Mouse (Mus musculus) lung, embryonic 15.5 days (tissue): ENCODE measurements around the gene Gm13119. TPM values are rescaled to one million over a fixed set of nuclear protein-coding genes. Genes with fewer than 3 reads are reported as not detected.
"Not testable (repeated sequence)": the region's sequence is repeated elsewhere in the genome, so short reads cannot be mapped to it uniquely, and the experiment has no call there.

Source experiments
- ATAC-seq: fragments of 200-750 bp; cut with Nextera tagmentation; 2 replicates; pipeline ENCODE4 v1.8.0; 2017; ENCODE audit warnings: moderate number of reproducible peaks, borderline replicate concordance; ENCODE audit not compliant: low FRiP score, low TSS enrichment; ENCODE audit errors: extremely low read depth
- H3K27ac ChIP-seq: fragments of 300-500 bp; sonication (generic); 2 replicates; pipeline ENCODE4 v1.5.1; 2015; ENCODE audit warnings: moderate library complexity, mild to moderate bottlenecking, inconsistent platforms
- H3K27me3 ChIP-seq: fragments of 300-500 bp; sonication (generic); 2 replicates; pipeline ENCODE4 v1.6.1; 2015; ENCODE audit warnings: inconsistent platforms
- H3K36me3 ChIP-seq: fragments of 300-500 bp; sonication (generic); 2 replicates; pipeline ENCODE4 v1.6.1; 2015; ENCODE audit warnings: inconsistent platforms
- H3K4me1 ChIP-seq: fragments of 300-500 bp; sonication (generic); 2 replicates; pipeline ENCODE4 v1.6.1; 2015; ENCODE audit warnings: inconsistent platforms
- H3K4me2 ChIP-seq: fragments of 300-500 bp; sonication (generic); 2 replicates; pipeline ENCODE4 v1.6.1; 2015; ENCODE audit warnings: inconsistent platforms, mild to moderate bottlenecking, moderate library complexity
- H3K4me3 ChIP-seq: fragments of 300-500 bp; sonication (generic); 2 replicates; pipeline ENCODE4 v1.5.1; 2015; ENCODE audit warnings: mild to moderate bottlenecking, inconsistent platforms
- H3K9ac ChIP-seq: fragments of 300-500 bp; sonication (generic); 2 replicates; pipeline ENCODE4 v1.6.1; 2015; ENCODE audit warnings: inconsistent platforms
- H3K9me3 ChIP-seq: fragments of 300-500 bp; sonication (generic); 2 replicates; pipeline ENCODE4 v1.6.1; 2016; ENCODE audit warnings: inconsistent platforms
- WGBS: fragments of 180-500 bp; shearing (Covaris S2); methylation state at CpG from one replicate; pipeline ENCODE4 v1.1.7; 2015; 5-methylcytosine and 5-hydroxymethylcytosine counted together
- polyA plus RNA-seq: library from polyadenylated mRNA; unstranded; fragments of >200 nt; fragmentation: Nextera tagmentation; extraction: Ambion mirVana; gene quantifications from 2 replicates; pipeline ENCODE4 v1.2.1, GENCODE M21; 2015

Gene Gm13119
- not detected in 2 replicates for polyA plus RNA-seq

DNA sequence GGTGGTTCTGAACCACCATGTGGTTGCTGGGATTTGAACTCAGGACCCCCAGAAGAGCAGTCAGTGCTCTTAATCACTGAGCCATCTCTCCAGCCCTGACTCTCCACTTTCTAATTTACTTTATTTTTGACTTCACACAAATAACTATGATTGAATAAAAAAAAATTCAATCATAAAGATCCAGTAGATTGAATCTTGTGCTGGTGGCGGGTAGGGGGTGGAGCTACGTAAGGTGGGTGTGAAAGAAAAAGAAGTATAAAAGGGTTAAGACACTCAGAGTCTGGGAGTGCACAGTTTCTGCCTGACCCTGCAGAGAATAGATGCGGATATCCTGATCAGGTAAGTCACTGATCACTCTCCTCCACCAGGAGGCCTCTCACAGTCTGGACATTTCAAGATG is at the start of gene Gm13119:
TSS of gene Gm13119 (plus strand) at position 301 of the 400 bp plus-strand sequence.
- H3K27ac ChIP-seq, H3K9me3 ChIP-seq, H3K4me1 ChIP-seq, H3K4me2 ChIP-seq, ATAC-seq, H3K4me3 ChIP-seq, H3K9ac ChIP-seq, H3K27me3 ChIP-seq, H3K36me3 ChIP-seq: not testable (repeated sequence)
- 78% methylated on average over 3 of the region's 3 CpGs for WGBS

DNA sequence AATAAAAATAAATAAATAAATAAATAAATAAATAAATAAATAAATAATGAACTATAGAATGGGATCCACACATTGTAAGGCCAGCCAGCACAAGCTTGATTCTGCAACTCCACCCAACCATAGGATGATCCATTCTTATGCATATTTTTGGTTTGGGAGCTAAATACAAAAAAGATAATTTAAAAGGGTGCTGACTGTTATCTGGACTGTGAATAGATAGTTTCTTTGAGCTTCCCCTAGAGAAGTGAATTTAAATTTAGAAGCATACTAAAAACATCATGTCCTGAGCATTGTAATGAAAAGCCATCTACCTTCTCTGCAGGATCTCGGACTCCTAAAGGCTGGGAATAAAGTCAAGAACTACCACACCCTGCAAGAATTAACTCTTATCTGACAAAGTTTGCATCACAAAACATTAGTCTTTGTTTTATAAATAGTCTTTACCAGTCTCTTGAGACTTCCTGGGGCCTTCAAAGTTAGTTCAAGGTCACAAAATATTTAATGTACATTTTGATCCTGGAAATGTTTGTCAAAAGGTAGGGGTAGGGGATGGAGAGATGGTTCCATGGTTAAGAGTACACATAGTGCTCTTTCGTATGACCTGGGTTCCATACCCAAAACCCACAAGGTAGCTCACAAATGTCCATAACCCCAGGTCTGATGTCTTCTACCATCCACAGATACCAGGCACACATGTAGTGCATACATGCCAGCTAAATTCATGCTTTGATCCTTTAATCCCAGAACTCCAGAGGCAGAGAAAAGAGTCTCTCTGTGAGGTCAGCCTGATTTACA is 44.9 kb upstream of the Gm13119 start:
- H3K27me3 ChIP-seq, H3K4me1 ChIP-seq, H3K9ac ChIP-seq, H3K4me3 ChIP-seq, H3K4me2 ChIP-seq, H3K36me3 ChIP-seq, H3K27ac ChIP-seq, H3K9me3 ChIP-seq, ATAC-seq: not testable (repeated sequence)
- WGBS = 74% methylated on average over 2 of the region's 2 CpGs

DNA sequence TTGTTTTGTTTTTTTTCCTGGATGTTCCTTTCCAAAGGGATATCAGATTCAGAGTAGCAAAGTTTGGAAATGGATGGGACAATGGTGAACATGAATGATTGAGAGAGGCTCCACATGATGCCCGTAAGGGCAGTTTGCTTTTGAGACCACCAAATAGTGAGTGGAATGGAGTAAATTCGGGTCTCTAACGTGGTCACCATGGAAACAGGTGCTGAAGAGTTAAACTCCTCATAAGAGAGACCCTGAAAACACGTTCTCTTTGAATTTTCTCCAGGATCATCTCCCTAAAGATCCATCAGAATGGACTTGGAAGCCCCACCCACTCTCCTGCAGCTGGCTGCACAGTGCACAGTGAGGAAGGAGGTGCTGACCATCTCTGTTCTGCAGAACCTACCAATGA is 27.8 kb upstream of the Gm13119 start, which contains the start of gene Gm13128:
TSS of gene Gm13128 (plus strand) at position 301 of the 400 bp plus-strand sequence.
- H3K9ac ChIP-seq, H3K36me3 ChIP-seq, H3K9me3 ChIP-seq, H3K4me3 ChIP-seq, H3K27ac ChIP-seq, ATAC-seq, H3K4me1 ChIP-seq, H3K27me3 ChIP-seq, H3K4me2 ChIP-seq: not testable (repeated sequence)
- 59% methylated on average over 4 of the region's 4 CpGs for WGBS

DNA sequence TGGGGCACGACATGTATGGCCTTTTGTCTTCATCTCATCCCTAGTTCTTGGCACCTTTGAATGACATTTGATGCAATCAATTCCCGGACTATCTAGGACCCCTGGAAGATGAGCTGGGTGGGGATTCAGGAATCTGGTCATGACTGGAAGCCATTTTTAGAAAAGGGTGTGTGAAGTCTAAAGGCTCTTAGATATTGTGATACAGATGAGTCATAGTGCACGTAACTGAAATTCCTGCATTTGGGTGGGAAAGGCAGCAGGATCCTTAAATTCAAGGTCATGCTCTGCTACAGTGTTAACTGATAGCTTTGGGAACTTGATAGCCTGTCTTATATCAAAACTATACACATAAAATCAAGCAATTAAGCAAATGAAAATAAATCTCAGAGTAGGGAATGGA is 21.9 kb upstream of the Gm13119 start:
- ATAC-seq, H3K36me3 ChIP-seq, H3K4me1 ChIP-seq, H3K4me2 ChIP-seq, H3K4me3 ChIP-seq, H3K9me3 ChIP-seq, H3K27me3 ChIP-seq, H3K9ac ChIP-seq, H3K27ac ChIP-seq: not testable (repeated sequence)
- 64% methylated on average over 3 of the region's 3 CpGs for WGBS

DNA sequence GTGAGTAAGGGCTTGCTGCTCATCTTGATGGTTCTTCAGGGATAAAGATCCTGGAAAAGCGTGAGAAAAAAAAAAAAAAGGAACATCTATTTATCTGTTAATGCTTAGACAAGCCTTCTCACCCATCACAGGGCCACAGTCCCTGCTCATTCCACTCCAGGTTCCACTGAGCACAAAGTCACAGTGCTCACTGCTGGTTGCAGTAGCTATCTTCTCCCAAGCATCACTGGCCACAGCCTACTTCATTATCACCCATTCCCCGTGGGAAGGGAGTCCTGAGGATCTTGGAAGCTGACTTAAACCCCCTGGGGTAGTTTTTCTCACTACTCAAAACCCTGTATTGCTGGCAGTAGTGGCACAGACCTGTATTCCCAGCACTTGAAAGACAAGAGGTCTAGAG is 20.2 kb downstream of the Gm13119 start, which contains the start of gene Pramef20:
TSS of gene Pramef20 (minus strand) at position 23 of the 400 bp plus-strand sequence.
- Histone ChIP-seq H3K4me1 (no peaks in the 10 kb centered on the region), H3K9ac (no peak within 1 kb of the TSS), H3K27me3 (no peaks in the 10 kb centered on the region), H3K4me3 (no peak within 1 kb of the TSS), H3K36me3 (no peaks in the 10 kb centered on the region), H3K27ac (no peak within 1 kb of the TSS), H3K4me2 (no peak within 1 kb of the TSS), H3K9me3 (no peaks in the 10 kb centered on the region)
- WGBS = 31% methylated on average over 2 of the region's 2 CpGs
- no peak for ATAC-seq

DNA sequence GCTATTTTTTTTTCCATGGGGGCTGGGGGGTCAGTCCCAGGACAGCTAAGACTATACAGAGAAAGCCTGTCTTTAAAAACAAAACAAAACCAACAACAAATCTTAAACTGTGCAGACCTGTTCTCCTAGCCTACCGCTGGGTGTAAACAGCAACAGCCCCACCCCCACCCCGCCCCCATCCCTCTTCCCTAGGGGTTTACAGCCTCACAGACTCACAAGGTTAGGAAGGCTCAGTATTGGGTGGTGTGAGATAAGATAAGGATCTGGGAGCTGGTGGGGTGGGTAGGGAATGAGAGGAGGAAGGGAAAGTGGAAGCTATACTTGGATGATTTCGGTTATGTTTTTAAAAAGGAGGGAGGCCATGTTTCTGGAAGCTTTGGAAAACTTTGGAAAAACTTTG is 38.6 kb downstream of the Gm13119 start:
- no peak overlapping the region for H3K9ac ChIP-seq
- ATAC-seq = no peak

DNA sequence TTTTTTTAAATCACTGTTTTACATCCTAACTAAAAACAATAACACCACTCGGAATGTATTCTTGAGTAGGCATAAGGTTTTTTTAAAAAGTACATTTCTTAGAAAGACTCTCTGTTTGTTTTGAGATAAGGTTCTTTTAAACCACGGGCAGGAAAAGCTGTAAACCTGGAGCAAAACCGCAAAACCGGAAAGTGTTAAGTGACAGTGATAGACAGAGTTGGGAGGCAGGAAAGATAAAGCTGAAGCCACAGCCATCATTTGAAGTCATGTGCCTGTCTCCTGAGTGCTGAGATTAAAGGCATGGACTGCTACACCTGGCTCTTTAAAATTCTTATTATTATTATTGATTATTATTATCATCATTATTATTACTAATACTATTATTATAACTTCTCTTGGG is 45.0 kb downstream of the Gm13119 start:
- no peaks in the 10 kb centered on the region for H3K27me3 ChIP-seq
- 12% methylated on average over 4 of the region's 4 CpGs for WGBS
- H3K9ac ChIP-seq = no peak overlapping the region
- H3K4me3 ChIP-seq = no peak overlapping the region
- H3K9me3 ChIP-seq = no peaks in the 10 kb centered on the region
- peaks cover 4% of the 10 kb centered on the region; the same call in 1 of the 2 replicates for H3K4me1 ChIP-seq
- no peak overlapping the region for H3K27ac ChIP-seq
- H3K4me2 ChIP-seq = no peak overlapping the region
- no peak for ATAC-seq
- H3K36me3 ChIP-seq = no peaks in the 10 kb centered on the region

More for the DNA sequence above, 38.6 kb downstream of the Gm13119 start:
- Histone ChIP-seq H3K9me3 (no peaks in the 10 kb centered on the region), H3K36me3 (no peaks in the 10 kb centered on the region), H3K27ac (no peak overlapping the region), H3K4me3 (no peak overlapping the region), H3K27me3 (no peaks in the 10 kb centered on the region), H3K4me1 (no peaks in the 10 kb centered on the region), H3K4me2 (no peak overlapping the region)
- 29% methylated on average over 3 of the region's 3 CpGs for WGBS

GRCm38 (mm10) chr4:144404456-144405086 is 46.8 kb downstream of the Gm13119 start:
- no peaks in the 10 kb centered on the region for H3K36me3 ChIP-seq
- H3K4me3 ChIP-seq = peak overlapping the region; percentile 30
- 3% methylated on average over 16 of the region's 17 CpGs for WGBS
- no peaks in the 10 kb centered on the region for H3K9me3 ChIP-seq
- peak overlapping the region; percentile 54 for H3K4me2 ChIP-seq
- H3K4me1 ChIP-seq = peaks cover 4% of the 10 kb centered on the region; the same call in 1 of the 2 replicates
- peak overlapping the region; percentile 58; the same call in 1 of the 2 replicates for H3K27ac ChIP-seq
- no peak overlapping the region for H3K9ac ChIP-seq
- peak; percentile 84 for ATAC-seq
- H3K27me3 ChIP-seq = no peaks in the 10 kb centered on the region

GRCm38 (mm10) chr4:144406261-144406660 is 48.5 kb downstream of the Gm13119 start:
- Histone ChIP-seq H3K36me3 (no peaks in the 10 kb centered on the region), H3K9ac (no peak overlapping the region), H3K9me3 (no peaks in the 10 kb centered on the region), H3K4me1 (peaks cover 4% of the 10 kb centered on the region; the same call in 1 of the 2 replicates), H3K27ac (no peak overlapping the region), H3K27me3 (no peaks in the 10 kb centered on the region), H3K4me2 (no peak overlapping the region), H3K4me3 (no peak overlapping the region)
- 50% methylated on average over 3 of the region's 3 CpGs for WGBS
- no peak for ATAC-seq

DNA sequence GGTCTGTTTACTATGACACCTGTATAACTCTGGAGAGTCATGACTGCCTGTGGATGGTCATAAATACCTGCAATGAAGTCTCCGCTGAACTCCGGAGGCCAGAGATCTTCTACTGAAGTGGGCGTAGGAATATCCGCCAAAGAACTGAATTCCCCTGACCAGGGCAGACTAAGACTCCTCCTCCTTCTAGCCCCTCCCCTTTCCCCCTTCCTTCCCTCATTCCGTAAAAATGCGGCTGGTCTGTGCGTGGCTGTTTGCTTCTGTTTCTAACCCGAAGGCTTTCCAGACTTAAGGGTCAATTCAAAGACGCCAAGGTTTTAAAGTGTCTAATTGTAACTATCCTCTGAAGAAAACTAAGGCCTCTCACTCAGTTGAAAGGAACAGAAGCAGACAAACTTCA is 50.5 kb downstream of the Gm13119 start, which contains the start of gene Pramef12:
TSS of gene Pramef12 (minus strand) at position 175 of the 400 bp plus-strand sequence.
- WGBS = 70% methylated on average over 9 of the region's 9 CpGs
- Histone ChIP-seq H3K9ac (no peak within 1 kb of the TSS), H3K27me3 (no peaks in the 10 kb centered on the region), H3K9me3 (no peaks in the 10 kb centered on the region), H3K4me3 (no peak within 1 kb of the TSS), H3K4me2 (no peak within 1 kb of the TSS), H3K36me3 (no peaks in the 10 kb centered on the region), H3K27ac (no peak within 1 kb of the TSS), H3K4me1 (peaks cover 4% of the 10 kb centered on the region; the same call in 1 of the 2 replicates)
- ATAC-seq = no peak
